Mouse (Mus musculus) spleen, adult 2 months (tissue): ENCODE results near the gene Fut7.

Source experiments
- CTCF ChIP-seq: fragments of 200-500 bp; IDR thresholded peaks from 2 replicates; pipeline ENCODE4 v1.5.1; 2011; ENCODE audit warnings: mild to moderate bottlenecking, inconsistent platforms; ENCODE audit not compliant: insufficient read depth, insufficient read length, insufficient replicate concordance; ENCODE audit errors: extremely low read depth
- POLR2A ChIP-seq: fragments of 200-500 bp; IDR thresholded peaks from 2 replicates; pipeline ENCODE4 v1.6.1; 2011; ENCODE audit warnings: low read depth, low read length, inconsistent platforms

GRCm38 (mm10) chr2:25458911-25459310 is 35.8 kb downstream of the Fut7 start:
- TF ChIP-seq POLR2A (no peak), CTCF (no peak)
